Mouse (Mus musculus) cerebellum, postnatal 14 days (tissue): ENCODE measurements at regions not wholly inside any gene's neighbourhood (a gene's known extent, or its start where the extent isn't known, plus 50 kb on each side); places are given as distances from the start of the nearest gene placed in this dataset.
A peak's percentile ranks its signal among the peaks of the same experiment; 100 is the strongest.

Experiments
- DNase-seq, 2 experiments: peaks; one replicate each; pipeline ENCODE4 v3.0.0; 2021; ENCODE audit warnings: mixed read lengths in 2 of 2

DNA sequence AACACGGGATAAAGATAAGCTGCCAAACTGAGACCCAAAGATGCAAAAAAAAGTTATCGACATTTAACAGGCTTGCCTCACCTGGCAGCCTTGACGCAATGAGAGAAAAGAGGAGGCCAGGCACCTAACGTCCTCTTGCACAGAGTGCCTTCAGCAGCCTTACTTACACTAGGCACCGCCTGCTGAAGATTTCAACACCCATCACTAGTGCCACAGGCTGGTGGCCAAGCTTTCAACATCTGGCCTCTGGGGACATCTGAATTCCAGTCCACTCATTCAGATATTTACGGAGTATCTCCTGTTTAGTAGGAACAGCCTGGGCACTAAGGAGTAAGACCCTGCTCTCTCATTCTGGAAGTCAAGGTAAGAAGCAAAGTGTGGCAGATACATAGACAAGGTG lies 246.3 kb upstream of the Cited2 start:
- no peak for DNase-seq

GRCm38 (mm10) chr10:17478761-17479632 lies 244.0 kb upstream of the Cited2 start:
- DNase-seq = peak in 1 of 2 experiments; percentile 13

DNA sequence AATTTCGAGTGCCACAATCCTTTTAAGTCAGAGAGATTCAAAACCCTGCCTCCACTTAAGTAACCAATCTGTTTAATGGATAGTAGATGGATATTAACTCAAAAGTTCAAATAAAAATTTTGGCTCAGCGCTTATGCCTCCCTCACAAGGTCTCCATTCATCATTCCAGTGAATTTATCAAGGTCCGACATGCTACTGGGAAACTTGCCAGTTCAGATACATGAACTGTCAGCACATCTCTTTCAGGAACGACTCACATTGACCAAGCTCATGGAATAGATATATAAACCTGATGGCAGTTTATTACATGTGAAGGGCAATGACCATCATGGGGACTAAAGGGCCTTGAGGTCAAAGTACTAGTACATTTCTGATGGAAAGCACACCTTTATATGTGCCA lies 240.3 kb upstream of the Cited2 start:
- no peak for DNase-seq

- no peak for DNase-seq
Measured at GRCm38 (mm10) chr10:17485049-17485449, 238.0 kb upstream of the Cited2 start.

GRCm38 (mm10) chr10:17485515-17485914 lies 237.5 kb upstream of the Cited2 start:
- no peak for DNase-seq

GRCm38 (mm10) chr10:17486011-17486410 lies 237.0 kb upstream of the Cited2 start:
- DNase-seq = no peak

DNA sequence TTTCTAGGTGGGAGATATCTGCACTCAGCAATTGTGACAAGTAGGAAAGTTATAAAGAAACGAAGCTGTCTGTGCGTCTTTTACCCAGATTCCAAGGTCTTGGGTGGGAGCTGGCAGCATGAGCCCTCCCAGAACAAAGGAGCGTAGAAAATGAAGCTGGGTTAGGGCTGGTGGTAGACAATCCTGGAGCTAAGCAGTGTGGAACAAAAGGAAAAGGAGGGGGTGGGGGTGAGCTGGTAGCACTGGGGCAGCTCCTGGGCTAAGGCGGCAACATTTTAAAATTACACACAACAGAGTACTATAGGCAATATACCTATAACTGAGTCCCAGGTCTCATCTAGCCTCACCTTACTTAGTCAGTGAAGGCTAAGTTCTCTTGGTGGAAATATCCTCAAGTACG lies 235.6 kb upstream of the Cited2 start:
- no peak for DNase-seq

GRCm38 (mm10) chr10:17491611-17492305 lies 231.3 kb upstream of the Cited2 start:
- no peak for DNase-seq

GRCm38 (mm10) chr10:17493137-17493536 lies 229.9 kb upstream of the Cited2 start:
- no peak for DNase-seq

GRCm38 (mm10) chr10:17496831-17497230 lies 226.2 kb upstream of the Cited2 start:
- no peak for DNase-seq

- DNase-seq = no peak
Measured at GRCm38 (mm10) chr10:17510626-17511193, 212.3 kb upstream of the Cited2 start.

DNA sequence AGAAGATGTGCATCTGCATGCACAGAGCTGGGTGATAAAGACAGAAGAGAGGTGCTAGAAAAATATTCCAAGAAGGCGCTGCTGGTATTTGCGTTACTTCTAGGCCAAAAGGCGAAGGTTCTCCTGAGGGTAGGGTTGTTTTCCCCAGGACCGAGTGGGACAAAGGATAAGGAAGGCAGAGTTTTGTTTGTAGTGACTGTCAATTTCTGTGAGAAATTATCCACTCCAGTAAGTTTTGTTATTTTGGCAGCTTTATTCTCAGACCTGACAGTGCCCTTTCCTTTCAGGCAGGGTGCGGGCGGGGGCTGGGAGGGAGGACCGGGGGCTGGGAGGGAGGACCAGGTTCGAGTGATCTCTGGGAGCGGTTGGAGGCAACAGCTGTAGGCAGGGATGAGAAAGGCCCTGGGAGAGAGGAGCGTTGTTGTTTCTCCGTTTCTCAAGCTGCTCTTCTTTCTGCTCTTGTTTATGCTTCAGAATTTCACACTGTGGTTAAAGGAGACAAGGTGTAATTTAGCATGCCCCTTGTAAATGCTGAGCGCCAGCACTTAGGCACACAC lies 211.2 kb upstream of the Cited2 start:
- DNase-seq = no peak

DNA sequence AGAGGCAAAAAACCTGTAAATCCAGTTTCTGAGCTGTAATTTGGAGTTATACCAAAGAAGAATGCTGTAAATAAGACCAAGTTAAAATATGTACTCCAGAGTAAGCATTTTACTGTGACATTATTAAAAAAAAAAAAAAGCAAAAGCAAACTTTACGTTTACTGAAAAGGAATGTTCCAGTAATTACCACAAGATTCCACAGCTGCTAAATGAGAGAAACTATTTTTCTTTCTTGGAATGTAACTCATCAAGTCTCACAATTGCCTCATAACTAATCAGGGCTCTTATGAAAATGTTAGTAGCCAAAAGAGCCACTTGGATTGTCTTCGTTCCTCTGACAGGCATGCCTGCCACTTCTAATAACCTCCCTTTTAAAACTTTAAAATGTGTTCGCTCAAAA lies 210.5 kb upstream of the Cited2 start:
- no peak for DNase-seq

- no peak for DNase-seq
Measured at GRCm38 (mm10) chr10:17513756-17514155, 209.3 kb upstream of the Cited2 start.

DNA sequence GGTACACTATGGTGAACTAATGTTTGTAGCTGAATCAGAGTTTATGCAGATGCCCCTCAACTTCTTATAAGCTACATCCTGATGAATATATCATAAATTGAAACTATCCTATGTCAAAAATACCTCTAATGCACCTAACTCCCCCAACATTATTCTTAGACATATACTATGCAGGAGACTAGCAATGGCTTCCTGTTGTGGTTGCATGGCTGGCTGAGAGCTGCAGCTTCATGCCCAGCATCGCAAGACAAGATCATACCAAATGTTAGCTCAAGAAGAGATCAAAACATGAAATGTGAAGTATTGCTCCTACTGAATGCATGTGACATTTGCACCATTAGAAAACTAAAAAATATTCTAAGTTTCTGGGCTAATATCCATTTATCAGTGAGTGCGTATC lies 206.9 kb upstream of the Cited2 start:
- no peak for DNase-seq

GRCm38 (mm10) chr10:17518423-17519175 lies 204.4 kb upstream of the Cited2 start:
- no peak for DNase-seq

GRCm38 (mm10) chr10:17522026-17522541 lies 200.9 kb upstream of the Cited2 start:
- DNase-seq = peak; percentile 66 to 77

DNA sequence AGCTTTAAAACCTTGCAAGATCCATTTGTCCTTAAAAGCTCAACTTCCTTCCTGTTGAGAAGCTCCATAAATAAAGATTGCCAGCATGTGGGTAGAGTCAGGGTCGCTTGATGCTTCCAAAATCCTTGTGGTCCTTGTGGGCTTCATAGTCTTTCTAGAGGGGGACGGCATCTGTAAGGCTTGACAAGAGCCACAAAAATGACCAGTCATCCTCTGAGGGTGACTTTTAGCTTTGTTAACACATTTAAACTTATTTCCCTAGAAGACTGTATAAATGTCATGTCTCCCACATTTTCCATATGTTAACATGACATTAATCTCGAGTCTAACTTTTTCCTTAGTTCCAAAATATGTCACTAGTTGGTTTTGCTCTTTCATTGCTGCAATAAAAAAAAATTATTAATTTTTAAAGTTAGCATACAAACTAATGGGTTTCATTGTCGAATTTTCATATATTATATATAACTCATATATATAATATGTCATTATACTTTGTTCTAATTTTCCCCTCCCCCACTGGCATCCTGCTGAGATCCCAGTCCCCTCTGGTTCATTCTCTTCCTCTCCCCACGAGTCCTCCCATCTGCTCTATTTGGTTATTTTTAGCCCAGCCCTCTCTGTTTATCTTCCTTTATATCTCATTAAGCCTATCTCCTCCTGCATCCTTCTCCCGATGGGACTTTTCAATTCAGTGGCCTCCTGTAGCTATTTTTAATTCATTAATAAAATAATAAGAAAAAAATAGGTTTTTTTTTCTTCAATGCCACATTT lies 199.3 kb upstream of the Cited2 start:
- DNase-seq = peak; percentile 68 to 71

- no peak for DNase-seq
Measured at GRCm38 (mm10) chr10:17527151-17527737, 195.8 kb upstream of the Cited2 start.

DNA sequence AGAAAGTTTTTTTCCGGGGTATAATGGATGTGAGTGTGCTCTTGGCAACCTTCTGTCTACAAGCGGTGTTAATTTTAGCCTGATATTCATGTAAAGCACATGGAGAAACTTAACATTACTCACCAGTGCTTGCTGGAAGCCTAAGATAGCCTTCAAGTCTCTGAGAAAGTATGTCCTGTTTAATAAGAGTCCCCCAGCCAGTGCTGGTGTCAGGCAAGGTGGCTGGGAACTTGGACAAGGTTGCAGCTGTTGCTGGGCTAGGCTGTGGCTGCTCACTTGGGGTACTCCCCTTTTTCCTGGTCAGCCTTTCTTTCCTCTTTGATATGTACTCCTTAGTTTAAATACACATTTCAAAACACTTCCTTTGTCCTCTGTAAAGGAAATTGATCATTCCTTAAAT lies 194.9 kb upstream of the Cited2 start:
- no peak for DNase-seq

- DNase-seq = no peak
Measured at GRCm38 (mm10) chr10:17528846-17529245, 194.2 kb upstream of the Cited2 start.
